Mouse (Mus musculus) left cerebral cortex, adult 2 months (tissue): ENCODE results near the gene Pdlim7. TPM values are rescaled to one million over a fixed set of nuclear protein-coding genes. Genes with fewer than 3 reads are reported as not detected.

Experiments used
- DNase-seq, 2 experiments: peaks; one replicate each; pipeline ENCODE4 v3.0.0; 2021 to 2022; ENCODE audit warnings: low spot score in 2 of 2, mixed read lengths in 1 of 2; ENCODE audit errors: extremely low spot score in 1 of 2
- H3K27ac ChIP-seq: fragments of 200-600 bp; 2 replicates; pipeline ENCODE4 v1.8.1; 2022
- H3K4me3 ChIP-seq: fragments of 200-600 bp; 2 replicates; pipeline ENCODE4 v1.8.1; 2022
- CTCF ChIP-seq: fragments of 200-600 bp; IDR thresholded peaks from 2 replicates; pipeline ENCODE4 v1.8.1; 2022; ENCODE audit warnings: antibody characterized with exemption, mild to moderate bottlenecking, moderate library complexity
- intact Hi-C: fragments of 180-260 bp; cut with DNase I; formaldehyde crosslinking; loops from one replicate; pipeline ENCODE4 v1.15.1; 2025
- total RNA-seq, 2 experiments: library from RNA; stranded (reverse); gene quantifications; 2 replicates each; pipeline ENCODE4 v1.2.3; 2021

The Pdlim7 gene
- total RNA-seq, 2 experiments from 2014 or later, result 94.9 to 114 TPM

DNA sequence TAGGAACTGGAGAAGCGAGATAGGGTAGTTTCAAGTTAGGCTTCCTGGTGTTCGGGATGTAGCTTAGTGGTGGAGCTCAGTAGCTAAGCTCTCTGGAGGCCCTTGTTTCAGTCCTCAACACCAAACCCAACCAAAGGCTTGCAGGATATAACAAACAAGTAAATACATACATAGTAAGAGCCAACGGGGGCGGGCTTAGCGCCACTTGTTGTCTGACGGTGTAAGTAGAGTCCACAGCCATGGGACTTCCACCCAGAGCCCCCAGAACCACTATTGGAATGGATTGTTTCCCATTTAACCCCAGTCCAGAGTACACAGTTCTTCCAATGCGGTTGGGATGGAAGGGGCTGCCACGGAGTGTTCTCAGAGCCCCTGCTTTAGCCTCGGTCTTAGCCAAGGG lies 352 bp upstream of the Pdlim7 start:
- no peak for TF ChIP-seq CTCF
- Histone ChIP-seq H3K4me3 (peak overlapping the region; percentile 70), H3K27ac (peak overlapping the region; percentile 91)
- DNase-seq, result no peak
- intact Hi-C loops, result loop anchor here (1.0 to 2.0 kb wide), 3 partner anchors 25 to 109 kb away; partner anchors contain the start of gene Dbn1

DNA sequence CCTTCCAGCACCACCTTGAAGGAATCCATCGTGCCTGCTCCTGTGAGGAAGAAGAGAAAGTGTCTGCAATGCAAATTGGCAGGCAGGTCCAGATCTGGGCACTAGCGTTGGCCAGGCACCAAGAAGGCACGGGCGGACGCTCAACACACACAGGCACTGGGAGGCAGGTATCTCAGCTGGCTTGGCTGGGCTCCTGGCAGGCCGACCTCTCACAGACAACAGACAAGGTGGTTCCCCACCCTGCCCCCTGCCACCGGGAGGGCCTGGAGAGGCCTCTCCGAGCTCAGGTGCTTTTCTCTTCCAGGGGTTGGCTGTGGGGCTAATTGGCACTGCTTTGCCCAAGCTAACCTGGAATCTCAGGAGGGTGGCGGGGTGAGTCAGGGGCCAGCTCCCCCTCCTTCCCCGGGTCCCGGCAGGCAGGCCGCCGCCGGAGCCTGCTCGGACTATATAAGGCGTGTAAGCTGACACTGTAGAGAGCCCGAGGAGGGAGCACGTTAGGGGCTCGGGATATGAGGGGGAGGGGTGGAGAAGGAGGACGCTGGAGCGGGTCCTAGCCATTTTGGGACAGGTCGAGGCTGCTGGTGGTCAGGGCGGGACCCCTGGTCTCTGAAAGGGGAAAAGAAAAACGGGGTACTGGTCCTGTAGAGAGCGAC lies 971 bp downstream of the Pdlim7 start:
- DNase-seq, result no peak
- no peak for TF ChIP-seq CTCF
- peak overlapping the region; percentile 70 for H3K4me3 ChIP-seq
- H3K27ac ChIP-seq, result peak overlapping the region; percentile 91
- intact Hi-C loops, result loop anchor here (1.0 to 2.0 kb wide), 3 partner anchors 24 to 107 kb away; partner anchors contain the start of gene Dbn1

DNA sequence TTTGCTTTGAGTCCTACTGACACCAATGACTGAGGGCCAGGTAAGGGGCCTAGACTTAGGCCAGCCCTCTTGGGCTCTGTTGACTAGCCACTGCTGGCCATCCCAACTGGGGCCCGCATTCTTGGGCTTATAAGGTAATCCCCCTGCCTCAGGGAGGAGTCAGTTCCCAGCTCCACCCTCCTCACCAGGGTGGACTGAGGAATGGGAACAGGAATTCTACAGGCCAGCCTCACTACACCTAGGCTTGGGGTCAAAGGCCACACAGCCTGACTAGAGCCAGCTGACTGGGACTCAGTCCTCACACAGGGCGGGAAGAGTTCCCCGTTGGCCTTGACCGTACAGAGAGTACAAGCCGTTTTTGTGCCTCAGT lies 2.0 kb downstream of the Pdlim7 start:
- DNase-seq, result no peak
- Histone ChIP-seq H3K27ac (peak overlapping the region; percentile 69), H3K4me3 (peak overlapping the region; percentile 70)
- intact Hi-C loops, result no loop called here
- TF ChIP-seq CTCF, result no peak

DNA sequence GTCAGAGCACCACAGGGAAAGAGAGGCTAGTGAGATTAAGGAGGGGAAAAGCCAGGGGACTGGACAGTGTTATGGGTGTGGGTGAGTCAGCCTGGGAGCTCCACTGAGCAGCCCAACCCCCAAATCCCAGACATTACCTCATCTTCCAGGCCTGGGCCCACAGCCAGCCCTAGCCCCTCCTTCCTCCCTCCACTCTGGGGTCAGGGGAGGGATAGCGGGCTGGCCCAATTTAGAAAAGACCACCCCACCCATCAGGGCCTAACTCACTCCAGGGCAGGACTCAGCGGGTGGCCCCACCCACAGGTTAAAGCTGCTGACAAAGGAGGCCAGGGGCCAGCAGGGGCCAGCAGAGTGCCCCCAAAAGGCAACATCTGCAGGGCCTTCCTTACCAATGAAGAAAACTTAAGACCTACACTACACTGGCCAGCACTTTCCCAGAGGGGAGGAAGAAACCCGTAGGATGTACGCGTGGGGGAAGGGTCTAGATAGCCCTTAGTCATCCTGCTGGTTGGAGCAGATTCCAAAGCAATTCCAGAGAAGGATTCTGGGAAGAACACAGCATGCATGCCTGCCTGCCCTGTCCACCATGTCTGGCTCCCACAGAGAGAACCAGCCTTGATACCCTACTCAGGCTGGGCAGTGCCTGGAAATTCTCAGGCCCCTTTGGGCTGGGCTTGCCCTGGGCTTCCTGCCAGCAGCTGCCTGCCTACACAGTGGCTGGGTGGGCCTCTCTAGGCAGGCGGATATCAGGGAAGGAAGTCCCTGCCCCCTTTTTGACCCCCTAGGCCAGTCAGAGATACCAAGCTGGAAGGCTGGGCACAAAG lies 2.6 kb downstream of the Pdlim7 start:
- H3K4me3 ChIP-seq, result no peak overlapping the region; the same call in 1 of the 2 replicates
- no peak; the same call in 1 of the 2 replicates for TF ChIP-seq CTCF
- intact Hi-C loops, result no loop called here
- DNase-seq, result no peak
- H3K27ac ChIP-seq, result peak overlapping the region; percentile 69

DNA sequence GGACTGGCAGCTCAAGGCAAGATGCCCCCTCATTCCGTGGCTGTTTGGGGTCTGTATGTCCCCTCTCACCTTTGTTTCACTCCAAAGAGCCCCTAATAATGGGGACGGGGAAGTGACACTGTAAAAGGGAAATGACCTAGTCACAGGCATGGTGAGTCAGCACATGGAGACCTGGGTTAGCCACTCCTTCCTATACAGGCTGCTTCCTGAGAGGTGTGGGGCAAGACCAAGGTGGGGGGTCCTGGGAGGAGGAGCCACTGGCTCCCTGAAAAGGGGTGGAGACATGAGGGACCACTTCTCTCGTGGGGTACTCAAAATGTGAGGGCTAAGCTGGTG lies 3.2 kb downstream of the Pdlim7 start:
- no peak overlapping the region for H3K27ac ChIP-seq
- no peak overlapping the region for H3K4me3 ChIP-seq
- no peak for DNase-seq
- TF ChIP-seq CTCF, result no peak
- intact Hi-C loops, result no loop called here

DNA sequence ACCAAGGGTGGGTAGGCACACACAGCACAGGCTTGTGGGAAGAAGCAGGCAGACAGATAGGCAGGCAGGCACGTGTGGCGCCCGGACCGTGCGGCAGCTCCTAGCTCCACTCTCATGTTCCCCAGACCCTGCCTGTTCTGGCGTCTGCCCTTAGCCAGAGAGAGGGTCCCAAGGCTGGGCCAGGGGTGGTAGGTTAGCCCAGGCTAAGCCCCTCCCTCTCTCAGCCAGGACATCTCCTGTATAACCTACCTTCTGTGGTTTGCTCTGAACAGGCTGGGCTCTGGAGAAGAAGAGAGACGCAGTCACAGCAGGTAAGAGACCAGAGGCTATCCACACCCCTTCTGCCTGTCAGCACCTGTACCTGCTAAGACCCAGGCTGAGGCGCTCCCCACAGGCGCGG lies 4.9 kb downstream of the Pdlim7 start:
- DNase-seq, result no peak
- Histone ChIP-seq H3K27ac (no peak overlapping the region), H3K4me3 (no peak overlapping the region)
- intact Hi-C loops, result no loop called here
- no peak for TF ChIP-seq CTCF

DNA sequence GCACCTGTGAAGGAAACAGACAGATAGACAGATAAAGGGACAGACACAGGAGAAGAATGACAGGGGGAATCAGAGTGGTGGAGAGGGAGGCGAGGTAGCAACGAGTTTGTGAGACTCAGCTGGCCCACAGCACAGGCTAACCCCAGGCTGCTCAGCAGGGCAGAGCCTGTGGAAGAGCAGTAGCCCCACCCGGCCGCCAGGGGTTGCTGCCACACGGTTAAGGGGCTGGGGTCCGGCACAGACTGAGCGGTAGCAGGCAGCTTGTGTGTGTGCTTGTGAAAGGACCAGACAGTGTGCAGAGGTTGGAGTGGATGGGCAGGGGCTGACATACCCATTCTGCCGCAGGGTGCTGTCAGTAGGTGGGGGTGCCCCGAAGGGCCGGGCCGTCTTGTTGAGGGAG lies 5.6 kb downstream of the Pdlim7 start:
- intact Hi-C loops, result no loop called here
- TF ChIP-seq CTCF, result peak; percentile 10
- no peak for DNase-seq
- H3K4me3 ChIP-seq, result no peak overlapping the region
- no peak overlapping the region for H3K27ac ChIP-seq

DNA sequence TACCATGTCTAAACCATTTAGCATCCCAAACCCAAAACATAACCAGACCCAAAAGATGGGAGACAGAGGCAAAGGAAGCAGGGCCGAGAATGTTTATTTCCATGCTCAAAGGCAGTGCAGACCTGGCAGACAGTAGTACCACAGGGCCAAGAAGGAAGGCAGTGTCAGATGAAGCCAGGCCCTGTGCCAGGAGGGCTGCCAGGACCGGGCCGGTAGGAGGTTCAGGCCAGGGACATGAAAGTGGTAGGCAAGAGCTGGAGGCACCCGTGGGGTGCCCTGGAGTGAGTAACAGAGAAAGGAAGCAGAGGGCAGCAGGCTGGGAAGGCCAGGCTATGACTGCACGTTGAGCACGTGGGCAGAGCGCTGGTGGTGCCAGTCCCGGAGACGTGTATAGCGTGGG lies 6.8 kb downstream of the Pdlim7 start:
- Histone ChIP-seq H3K27ac (no peak overlapping the region), H3K4me3 (no peak overlapping the region)
- no peak for TF ChIP-seq CTCF
- DNase-seq, result no peak
- intact Hi-C loops, result no loop called here

DNA sequence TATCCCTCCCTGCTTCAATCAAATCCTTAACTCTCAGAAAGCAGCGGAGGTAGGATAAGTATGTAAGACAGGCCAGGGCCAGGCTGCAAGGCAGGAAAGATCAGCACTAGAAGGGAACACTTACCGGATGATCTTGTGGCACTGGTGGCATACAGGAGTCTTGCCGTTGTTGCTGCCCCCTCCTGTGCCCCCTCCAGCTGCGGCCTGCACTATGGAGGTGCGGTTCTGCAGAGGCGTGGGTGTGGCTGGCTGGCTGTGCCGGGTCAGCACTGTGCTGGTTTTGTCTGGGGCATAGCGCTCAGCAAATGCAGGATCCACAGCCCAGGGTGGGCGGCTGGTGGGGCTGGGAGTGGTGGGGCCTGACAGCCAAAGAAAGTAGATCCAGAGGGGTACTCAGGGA lies 7.7 kb downstream of the Pdlim7 start:
- no peak for TF ChIP-seq CTCF
- DNase-seq, result no peak
- intact Hi-C loops, result no loop called here
- Histone ChIP-seq H3K27ac (no peak overlapping the region), H3K4me3 (no peak overlapping the region)

DNA sequence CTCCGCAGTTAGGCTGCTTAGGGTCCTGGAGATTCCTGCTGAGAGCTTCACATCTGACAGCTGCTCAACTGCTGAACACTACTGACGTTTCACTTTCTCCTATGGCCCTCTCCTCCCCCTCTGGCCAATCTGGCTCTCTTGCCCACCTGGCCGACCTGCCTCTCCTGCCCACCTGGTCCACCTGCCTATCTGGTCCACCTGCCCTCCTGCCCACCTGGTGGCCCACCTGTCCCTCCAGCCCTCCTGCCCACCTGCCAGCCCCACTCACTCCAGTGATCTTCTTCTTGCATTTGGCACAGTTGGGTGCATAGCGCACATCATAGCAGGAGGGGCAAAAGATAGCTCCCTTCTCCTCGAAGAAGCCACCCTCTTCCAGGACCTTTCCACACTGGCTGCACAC lies 9.1 kb downstream of the Pdlim7 start:
- no peak for TF ChIP-seq CTCF
- no peak for DNase-seq
- Histone ChIP-seq H3K27ac (no peak overlapping the region), H3K4me3 (no peak overlapping the region)
- intact Hi-C loops, result no loop called here

DNA sequence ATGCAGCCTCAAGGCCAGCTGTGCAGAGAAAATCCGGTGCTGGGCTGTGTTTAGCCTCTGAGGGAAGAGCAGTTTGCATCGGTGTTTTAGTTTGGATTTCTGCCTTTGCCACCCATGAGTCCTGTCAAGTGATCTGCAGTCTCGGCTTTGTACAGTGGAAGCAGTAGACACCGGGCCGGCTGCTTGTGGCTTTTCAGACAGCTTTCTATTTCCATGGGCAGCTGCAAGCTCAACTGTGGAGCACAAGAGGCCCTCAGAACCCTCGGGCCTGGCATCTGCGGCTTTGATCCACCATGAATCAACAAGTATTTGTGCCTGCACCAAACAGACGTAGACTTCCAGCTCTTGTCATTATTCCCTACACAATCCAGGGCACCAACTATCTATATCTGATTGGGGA lies 11.1 kb downstream of the Pdlim7 start:
- H3K4me3 ChIP-seq, result no peak overlapping the region
- TF ChIP-seq CTCF, result no peak
- no peak overlapping the region for H3K27ac ChIP-seq
- no peak for DNase-seq
- intact Hi-C loops, result no loop called here

DNA sequence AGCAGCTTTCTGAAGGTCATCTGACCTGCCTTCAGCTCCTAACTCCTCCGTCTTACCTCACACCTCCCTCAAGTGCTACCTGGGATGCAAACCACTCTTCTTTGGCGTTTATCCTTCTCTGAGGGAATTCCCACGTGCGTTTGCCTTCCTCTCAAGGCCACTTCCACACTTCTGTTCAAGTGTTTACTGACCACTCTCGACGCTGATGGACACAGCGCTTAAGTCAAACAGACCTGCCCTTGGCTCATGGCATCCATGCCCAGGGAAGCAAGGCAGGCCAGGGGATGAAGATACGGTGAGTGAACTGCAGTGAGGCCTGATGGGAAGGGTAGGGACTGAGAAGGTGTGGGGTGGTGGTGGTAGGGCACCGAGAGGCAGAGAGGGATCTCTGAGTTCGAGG lies 12.9 kb downstream of the Pdlim7 start:
- H3K4me3 ChIP-seq, result no peak overlapping the region
- intact Hi-C loops, result no loop called here
- H3K27ac ChIP-seq, result no peak overlapping the region
- no peak for DNase-seq
- no peak for TF ChIP-seq CTCF

DNA sequence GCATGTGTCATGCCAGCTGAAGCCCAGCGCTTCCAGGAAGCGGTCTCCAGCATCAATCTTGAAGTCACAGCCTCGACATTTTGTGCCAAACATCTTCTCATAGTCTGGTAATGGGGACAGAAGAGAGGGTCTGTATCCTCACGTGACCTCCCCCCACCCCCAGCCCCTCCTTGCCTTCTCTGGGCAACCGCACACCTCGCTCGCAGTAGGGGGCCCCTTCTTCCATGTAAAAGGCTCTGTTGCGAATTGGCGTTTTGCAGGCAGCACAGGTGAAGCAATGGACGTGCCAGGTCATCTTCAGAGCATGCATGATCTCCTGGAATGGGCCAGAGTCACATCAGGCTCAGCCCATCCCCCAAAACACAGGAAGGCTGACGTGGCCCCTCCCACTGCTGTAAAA lies 14.6 kb downstream of the Pdlim7 start:
- no peak for DNase-seq
- H3K27ac ChIP-seq, result no peak overlapping the region
- H3K4me3 ChIP-seq, result no peak overlapping the region
- intact Hi-C loops, result no loop called here
- TF ChIP-seq CTCF, result no peak
